Mouse (Mus musculus): ENCODE results near the gene Olfr374.
"Not testable (repeated sequence)": the region's sequence is repeated elsewhere in the genome, so short reads cannot be mapped to it uniquely, and the experiment has no call there.

Olfr374 gene

GRCm38 (mm10) chr8:72106740-72107139 is at the start of gene Olfr374:
TSS of gene Olfr374 (plus strand) at chr8:72107040.
- in situ Hi-C loops (cut with MboI, MseI), result no loop called here

- in situ Hi-C loops (cut with MboI, MseI), result loop anchor here (5.0 kb wide), 1 partner anchor 40 kb away; no protein-coding TSS in a partner anchor
These were observed 49.2 kb upstream of the Olfr374 start for GRCm38 (mm10) chr8:72057643-72058042.

DNA sequence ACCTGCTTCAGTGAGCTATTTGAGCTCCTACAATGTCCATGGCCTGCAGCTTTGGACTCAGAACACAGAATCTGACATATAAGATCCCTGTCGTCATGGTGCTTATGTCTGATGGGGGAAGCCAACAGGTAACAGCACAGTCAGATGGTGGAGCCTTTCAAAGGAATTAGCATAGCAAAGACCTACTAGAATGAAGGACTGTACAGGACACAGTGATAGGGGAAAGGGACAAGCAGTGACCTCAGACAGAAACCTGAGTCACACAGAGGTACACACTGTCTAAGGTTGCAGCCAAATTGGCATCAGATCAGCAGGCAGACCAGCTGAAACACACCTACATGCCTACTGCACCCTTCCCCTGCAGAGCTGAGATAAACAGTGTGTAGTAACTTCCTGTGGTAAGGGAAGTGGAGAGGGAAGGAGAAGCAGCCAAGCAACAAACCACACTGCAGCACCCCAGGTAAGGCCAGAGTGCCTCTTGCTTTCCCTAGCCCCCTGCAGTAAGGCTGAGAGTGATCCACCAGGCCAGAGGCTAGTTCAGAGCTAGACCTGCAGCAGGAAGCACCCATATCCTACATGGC is 39.9 kb upstream of the Olfr374 start:
- in situ Hi-C loops (cut with MboI, MseI), result loop anchor here (5.0 kb wide), 1 partner anchor 50 kb away; no protein-coding TSS in a partner anchor

GRCm38 (mm10) chr8:72082877-72083276 is 24.0 kb upstream of the Olfr374 start, which contains the start of gene Olfr373:
TSS of gene Olfr373 (plus strand) at chr8:72083177.
- in situ Hi-C loops (cut with MboI, MseI), result not testable (repeated sequence)

- in situ Hi-C loops (cut with MboI, MseI), result no loop called here
These were observed 22.1 kb upstream of the Olfr374 start for GRCm38 (mm10) chr8:72084744-72085143.

GRCm38 (mm10) chr8:72087611-72088010 is 19.2 kb upstream of the Olfr374 start:
- in situ Hi-C loops (cut with MboI, MseI), result not testable (repeated sequence)

DNA sequence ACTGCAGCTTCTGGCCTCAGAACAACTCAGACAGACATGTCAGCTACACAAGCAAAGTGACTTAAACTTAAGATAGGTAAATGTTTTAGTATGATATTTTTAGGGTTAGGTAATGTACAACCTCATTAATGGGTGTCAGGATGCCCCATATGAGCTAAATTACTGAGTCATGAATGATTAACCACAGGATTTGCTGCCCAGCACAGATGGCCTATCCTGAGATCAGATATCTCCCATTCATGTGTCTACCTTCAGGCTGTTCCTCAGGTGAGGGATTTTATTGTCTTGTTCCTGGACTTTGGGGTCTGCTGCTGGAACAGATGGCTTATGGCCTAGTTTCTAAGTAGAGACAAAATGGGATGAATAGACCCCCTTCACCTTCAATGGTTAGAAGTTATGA is 10.1 kb upstream of the Olfr374 start:
- in situ Hi-C loops (cut with MboI, MseI), result loop anchor here (5.0 kb wide), 1 partner anchor 39 kb away; no protein-coding TSS in a partner anchor

GRCm38 (mm10) chr8:72099377-72100103 is 7.3 kb upstream of the Olfr374 start:
- in situ Hi-C loops (cut with MboI, MseI), result loop anchor here (5.0 kb wide), 1 partner anchor 42 kb away; no protein-coding TSS in a partner anchor

- in situ Hi-C loops (cut with MboI, MseI), result no loop called here
These were observed 1.7 kb upstream of the Olfr374 start for GRCm38 (mm10) chr8:72105165-72105564.

- in situ Hi-C loops (cut with MboI, MseI), result no loop called here
These were observed 4.0 kb downstream of the Olfr374 start for GRCm38 (mm10) chr8:72110876-72111275.

DNA sequence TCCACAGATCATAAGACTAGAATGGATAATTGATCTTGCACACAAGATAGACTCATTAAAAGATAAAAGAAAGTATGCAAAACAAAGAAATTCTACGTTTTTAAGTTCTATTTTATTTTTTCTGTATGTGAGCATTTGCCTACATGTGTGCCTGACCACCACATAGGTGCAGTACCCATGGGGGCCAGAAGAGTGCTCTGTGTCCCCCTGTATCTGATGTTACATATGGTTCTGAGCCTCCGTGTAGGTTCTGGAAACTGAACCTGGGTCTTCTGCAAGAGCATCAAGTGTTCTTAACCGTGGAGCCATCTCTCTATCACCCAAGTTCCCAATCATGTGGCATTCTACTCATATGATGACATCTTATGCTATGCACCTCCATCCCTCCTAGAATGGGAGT is 5.6 kb downstream of the Olfr374 start:
- in situ Hi-C loops (cut with MboI, MseI), result no loop called here

DNA sequence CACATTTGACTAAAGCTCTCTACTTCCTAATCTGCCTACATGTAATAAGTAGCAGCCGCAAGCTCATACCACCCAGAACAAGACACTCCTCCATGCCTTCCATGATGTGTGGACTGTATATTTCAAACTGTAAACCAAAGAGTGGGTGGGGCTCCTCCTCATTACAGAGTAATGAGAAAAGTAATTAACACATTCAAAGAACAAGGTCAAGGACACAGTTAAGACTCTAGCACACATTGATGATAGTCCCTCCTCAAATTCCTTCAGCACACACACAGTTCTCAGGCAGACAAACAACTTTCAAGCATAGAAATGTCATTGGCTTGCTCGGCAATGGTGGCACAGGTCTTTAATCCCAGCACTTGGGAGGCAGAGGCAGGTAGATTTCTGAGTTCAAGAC is 8.4 kb downstream of the Olfr374 start:
- in situ Hi-C loops (cut with MboI, MseI), result no loop called here

DNA sequence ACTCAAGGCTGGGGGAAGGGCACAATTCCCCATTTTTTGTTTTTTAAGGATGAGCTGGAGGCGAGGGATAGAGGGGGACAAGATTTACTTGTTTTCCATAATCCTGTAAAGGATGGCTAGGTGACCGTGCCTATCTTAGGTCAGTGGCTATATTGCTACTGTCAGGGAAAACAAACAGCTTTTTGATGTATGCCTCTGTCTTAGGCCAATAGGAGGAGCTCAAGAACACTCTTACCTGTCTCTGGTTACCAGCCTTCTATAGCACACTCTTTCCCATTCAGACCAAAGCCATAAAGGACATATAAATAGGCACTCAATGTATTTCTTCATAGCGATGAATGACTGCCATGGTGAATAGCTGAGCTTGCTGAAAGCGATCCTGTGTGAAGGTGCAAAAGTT is 11.8 kb downstream of the Olfr374 start:
- in situ Hi-C loops (cut with MboI, MseI), result no loop called here

DNA sequence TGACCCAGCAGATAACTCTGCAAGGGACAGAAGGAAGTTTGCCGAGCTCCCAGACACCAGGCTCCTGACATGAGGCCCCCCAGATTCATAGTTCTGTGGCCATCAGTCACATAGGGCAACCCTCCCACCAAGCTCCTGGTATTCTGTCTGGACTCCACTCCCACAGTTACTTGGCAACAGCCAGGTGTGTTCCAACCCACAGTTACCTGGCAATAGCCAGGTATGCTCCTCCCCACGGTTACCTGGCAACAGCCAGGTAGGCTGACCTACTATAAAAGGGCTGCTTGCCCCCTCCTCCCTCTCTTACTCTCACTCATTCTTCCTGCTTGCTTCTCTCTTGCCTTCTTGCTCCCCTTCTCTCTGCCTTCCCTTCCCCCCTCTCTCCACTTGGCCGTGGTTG is 14.6 kb downstream of the Olfr374 start:
- in situ Hi-C loops (cut with MboI, MseI), result not testable (repeated sequence)

GRCm38 (mm10) chr8:72121997-72122396 is 15.2 kb downstream of the Olfr374 start:
- in situ Hi-C loops (cut with MboI, MseI), result no loop called here

- in situ Hi-C loops (cut with MboI, MseI), result no loop called here
These were observed 21.0 kb downstream of the Olfr374 start for GRCm38 (mm10) chr8:72127834-72128233.

- in situ Hi-C loops (cut with MboI, MseI), result no loop called here
These were observed 24.4 kb downstream of the Olfr374 start for GRCm38 (mm10) chr8:72131251-72131650.

DNA sequence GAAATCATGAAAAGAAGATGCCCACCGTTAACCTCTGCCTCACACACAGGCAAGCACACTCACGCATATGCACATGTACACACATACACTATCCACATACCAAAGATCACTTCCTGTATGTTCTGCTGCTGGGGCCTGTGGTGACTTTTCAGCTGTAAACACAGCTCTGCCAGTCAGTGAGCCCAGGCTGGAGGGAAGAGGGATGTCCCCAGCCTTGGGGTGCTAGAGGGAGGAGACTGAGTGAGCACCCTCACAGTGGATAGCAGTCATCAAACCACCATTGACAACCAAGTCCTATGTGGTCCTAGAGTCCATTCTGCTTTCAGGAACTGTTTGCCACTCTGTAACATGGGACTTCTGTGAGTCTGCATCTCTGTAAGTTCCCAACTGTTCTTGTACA is 25.1 kb downstream of the Olfr374 start:
- in situ Hi-C loops (cut with MboI, MseI), result no loop called here

- in situ Hi-C loops (cut with MboI, MseI), result no loop called here
These were observed 25.6 kb downstream of the Olfr374 start for GRCm38 (mm10) chr8:72132417-72132816.

GRCm38 (mm10) chr8:72132891-72133290 is 26.1 kb downstream of the Olfr374 start:
- in situ Hi-C loops (cut with MboI, MseI), result no loop called here

DNA sequence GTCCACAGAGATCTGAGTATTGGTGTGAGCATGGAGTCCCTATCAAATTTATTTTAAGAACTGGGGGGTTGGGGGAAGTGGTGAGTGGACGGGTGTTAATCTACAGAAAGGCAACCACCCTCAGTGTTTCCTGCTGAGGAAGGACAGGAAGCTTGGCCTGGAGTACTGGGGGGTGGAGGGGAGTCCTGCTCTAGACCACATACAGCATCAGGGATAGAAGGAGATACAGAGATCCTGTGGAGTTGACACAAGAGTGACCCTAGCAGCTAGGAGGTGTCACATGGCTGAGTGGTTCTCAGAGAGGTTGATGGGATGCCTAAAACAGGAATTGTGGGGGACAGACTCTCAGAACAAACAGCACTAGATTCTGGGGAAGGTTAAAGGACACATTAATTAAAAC is 26.7 kb downstream of the Olfr374 start:
- in situ Hi-C loops (cut with MboI, MseI), result no loop called here

GRCm38 (mm10) chr8:72134756-72135445 is 28.1 kb downstream of the Olfr374 start, which contains the start of gene Tpm4:
TSS of gene Tpm4 (plus strand) at chr8:72134975.
- in situ Hi-C loops (cut with MboI, MseI), result no loop called here
